Mouse (Mus musculus): Measurements from ENCODE around the gene Ric8a. TPM values are rescaled to one million over a fixed set of nuclear protein-coding genes. Genes with fewer than 3 reads are reported as not detected.
A peak's percentile ranks its signal among the peaks of the same experiment; 100 is the strongest.

Ric8a gene
- polyA plus RNA-seq, 1 experiment: 138 TPM

- WGBS: 19% methylated on average over 14 of the region's 14 CpGs
- TF ChIP-seq CTCF (IDR thresholded peaks at IDR 0.05; ENCODE audit: insufficient read depth, low read length) (peak; percentile 93), POLR2A (IDR thresholded peaks at IDR 0.05; ENCODE audit: borderline replicate concordance, extremely low read depth, low read depth, low read length) (no peak)
- peak; percentile 92 for DNase-seq
- Histone ChIP-seq H3K4me1 (ENCODE audit: control insufficient read depth, insufficient read depth, low read length) (peaks cover 3% of the 10 kb centered on the region; the same call in 1 of the 2 replicates), H3K4me3 (replicated peaks; ENCODE audit: extremely low read depth, low read depth, low read length) (no peak within 1 kb of the TSS)
Measured at GRCm38 (mm10) chr7:140844905-140845665, 11.7 kb upstream of the Ric8a start, which contains the start of gene Scgb1c1. TSS of gene Scgb1c1 (plus strand) at chr7:140845547.

- Histone ChIP-seq H3K4me1 (ENCODE audit: control insufficient read depth, insufficient read depth, low read length) (peaks cover 3% of the 10 kb centered on the region; the same call in 1 of the 2 replicates), H3K4me3 (replicated peaks; ENCODE audit: extremely low read depth, low read depth, low read length) (no peak overlapping the region)
- no peak for DNase-seq
- TF ChIP-seq POLR2A (IDR thresholded peaks at IDR 0.05; ENCODE audit: borderline replicate concordance, extremely low read depth, low read depth, low read length) (no peak), CTCF (IDR thresholded peaks at IDR 0.05; ENCODE audit: insufficient read depth, low read length) (no peak)
- WGBS: 60% methylated on average over 4 of the region's 4 CpGs
Measured at GRCm38 (mm10) chr7:140845683-140846082, 11.1 kb upstream of the Ric8a start.

GRCm38 (mm10) chr7:140846676-140847075 lies 10.1 kb upstream of the Ric8a start:
- 78% methylated on average over 10 of the region's 10 CpGs for WGBS
- no peak for DNase-seq
- Histone ChIP-seq H3K4me3 (replicated peaks; ENCODE audit: extremely low read depth, low read depth, low read length) (no peak overlapping the region), H3K4me1 (ENCODE audit: control insufficient read depth, insufficient read depth, low read length) (no peaks in the 10 kb centered on the region; the same call in 1 of the 2 replicates)
- no peak for TF ChIP-seq CTCF (IDR thresholded peaks at IDR 0.05; ENCODE audit: insufficient read depth, low read length)
- TF ChIP-seq POLR2A (IDR thresholded peaks at IDR 0.05; ENCODE audit: borderline replicate concordance, extremely low read depth, low read depth, low read length): no peak

- no peak for DNase-seq
- 56% methylated on average over 11 of the region's 11 CpGs for whole genome bisulfite sequencing
- no peak for TF ChIP-seq POLR2A (IDR thresholded peaks at IDR 0.05; ENCODE audit: borderline replicate concordance, extremely low read depth, low read depth, low read length)
- no peak for TF ChIP-seq CTCF (IDR thresholded peaks at IDR 0.05; ENCODE audit: insufficient read depth, low read length)
- H3K4me3 ChIP-seq (replicated peaks; ENCODE audit: extremely low read depth, low read depth, low read length): no peak within 1 kb of the TSS
- H3K4me1 ChIP-seq (ENCODE audit: control insufficient read depth, insufficient read depth, low read length): no peaks in the 10 kb centered on the region; the same call in 1 of the 2 replicates
Measured at GRCm38 (mm10) chr7:140847755-140848580, 8.8 kb upstream of the Ric8a start, which contains the start of gene Odf3. TSS of gene Odf3 (plus strand) at chr7:140847805.

- no peak for TF ChIP-seq CTCF (IDR thresholded peaks at IDR 0.05; ENCODE audit: insufficient read depth, low read length)
- no peak for TF ChIP-seq POLR2A (IDR thresholded peaks at IDR 0.05; ENCODE audit: borderline replicate concordance, extremely low read depth, low read depth, low read length)
- no peak for DNase-seq
- H3K4me3 ChIP-seq (replicated peaks; ENCODE audit: extremely low read depth, low read depth, low read length): no peak overlapping the region
- WGBS: 93% methylated on average over 10 of the region's 10 CpGs
- no peaks in the 10 kb centered on the region; the same call in 1 of the 2 replicates for H3K4me1 ChIP-seq (ENCODE audit: control insufficient read depth, insufficient read depth, low read length)
Measured at GRCm38 (mm10) chr7:140848591-140848990, 8.2 kb upstream of the Ric8a start.

- TF ChIP-seq POLR2A (IDR thresholded peaks at IDR 0.05; ENCODE audit: borderline replicate concordance, extremely low read depth, low read depth, low read length) (no peak), CTCF (IDR thresholded peaks at IDR 0.05; ENCODE audit: insufficient read depth, low read length) (no peak)
- no peak for DNase-seq
- 92% methylated on average over 4 of the region's 4 CpGs for WGBS
- Histone ChIP-seq H3K4me3 (replicated peaks; ENCODE audit: extremely low read depth, low read depth, low read length) (no peak overlapping the region), H3K4me1 (ENCODE audit: control insufficient read depth, insufficient read depth, low read length) (peaks cover 5% of the 10 kb centered on the region; the same call in 1 of the 2 replicates)
Measured at GRCm38 (mm10) chr7:140851916-140852315, 4.8 kb upstream of the Ric8a start.

- Histone ChIP-seq H3K4me1 (ENCODE audit: control insufficient read depth, insufficient read depth, low read length) (peaks cover 9% of the 10 kb centered on the region), H3K4me3 (replicated peaks; ENCODE audit: extremely low read depth, low read depth, low read length) (no peak overlapping the region)
- 74% methylated on average over 9 of the region's 9 CpGs for WGBS
- DNase-seq: no peak
- TF ChIP-seq POLR2A (IDR thresholded peaks at IDR 0.05; ENCODE audit: borderline replicate concordance, extremely low read depth, low read depth, low read length) (no peak), CTCF (IDR thresholded peaks at IDR 0.05; ENCODE audit: insufficient read depth, low read length) (no peak)
Measured at GRCm38 (mm10) chr7:140853386-140853785, 3.4 kb upstream of the Ric8a start.

GRCm38 (mm10) chr7:140854483-140854882 lies 2.3 kb upstream of the Ric8a start:
- TF ChIP-seq POLR2A (IDR thresholded peaks at IDR 0.05; ENCODE audit: borderline replicate concordance, extremely low read depth, low read depth, low read length) (no peak), CTCF (IDR thresholded peaks at IDR 0.05; ENCODE audit: insufficient read depth, low read length) (no peak)
- H3K4me3 ChIP-seq (replicated peaks; ENCODE audit: extremely low read depth, low read depth, low read length): no peak overlapping the region
- no peak for DNase-seq
- H3K4me1 ChIP-seq (ENCODE audit: control insufficient read depth, insufficient read depth, low read length): peaks cover 14% of the 10 kb centered on the region
- WGBS: 88% methylated on average over 18 of the region's 18 CpGs

GRCm38 (mm10) chr7:140855181-140855580 lies 1.6 kb upstream of the Ric8a start:
- H3K4me3 ChIP-seq (replicated peaks; ENCODE audit: extremely low read depth, low read depth, low read length): peak overlapping the region; percentile 94
- WGBS: 66% methylated on average over 9 of the region's 9 CpGs
- no peak for DNase-seq
- H3K4me1 ChIP-seq (ENCODE audit: control insufficient read depth, insufficient read depth, low read length): peaks cover 14% of the 10 kb centered on the region
- TF ChIP-seq POLR2A (IDR thresholded peaks at IDR 0.05; ENCODE audit: borderline replicate concordance, extremely low read depth, low read depth, low read length): no peak
- TF ChIP-seq CTCF (IDR thresholded peaks at IDR 0.05; ENCODE audit: insufficient read depth, low read length): no peak

All from lung, adult 2 months (tissue).